Mouse (Mus musculus): ENCODE data around the gene Dedd2. TPM values are rescaled to one million over a fixed set of nuclear protein-coding genes. Genes with fewer than 3 reads are reported as not detected.

Gene Dedd2
- total and polyA plus RNA-seq, 3 experiments, result 10.6 to 13.9 (median 11.7) TPM

GRCm38 (mm10) chr7:25179606-25180161 lies 40.7 kb downstream of the Dedd2 start, which contains the start of gene Pou2f2 (continued):
- TF ChIP-seq NRF1 (IDR thresholded peaks at IDR 0.05; ENCODE audit: low read depth, low read length), result peak; percentile 60

- Histone ChIP-seq H3K4me2 (ENCODE audit: insufficient read depth, low read depth, poor library complexity, severe bottlenecking) (peak overlapping the region; percentile 88), H3K36me3 (replicated peaks in 1 of 2; ENCODE audit: control insufficient read depth in 1 of 2, insufficient read depth in 1 of 2, low read length in 1 of 2) (no peaks in the 10 kb centered on the region), H3K9ac (ENCODE audit: insufficient read depth, low read depth) (no peak overlapping the region; the same call in 1 of the 2 replicates), H3K79me2 (replicated peaks; ENCODE audit: control insufficient read depth, extremely low read depth, insufficient read depth, poor library complexity, severe bottlenecking) (no peaks in the 10 kb centered on the region), H3K27ac (ENCODE audit: insufficient read depth, low read depth) (no peak overlapping the region), H3K4me1 (ENCODE audit: control insufficient read depth in 1 of 2, insufficient read depth in 2 of 2) (peaks cover 3 to 31% of the 10 kb centered on the region in 2 experiments; a peak in 3 of 4 replicates), H3K4me3 (replicated peaks in 1 of 3; ENCODE audit: low read depth in 2 of 3, low read length in 2 of 3, poor library complexity in 1 of 3) (no peak overlapping the region), H3K9me3 (replicated peaks; ENCODE audit: low read length) (no peaks in the 10 kb centered on the region), H3K27me3 (replicated peaks) (peaks cover 73% of the 10 kb centered on the region)
- dilution Hi-C loops (cut with MboI; ENCODE audit: extremely low pct_ligation_motif_present, extremely low pct_unique_long_range_greater_than_20kb, low sequenced_read_pairs) (no loop called here), in situ Hi-C loops (cut with MboI; ENCODE audit: low pct_ligation_motif_present, low pct_unique_long_range_greater_than_20kb, low sequenced_read_pairs) (no loop called here)
- no peak for DNase-seq (ENCODE audit: extremely low read depth)
- TF ChIP-seq NRF1 (IDR thresholded peaks at IDR 0.05; ENCODE audit: low read depth, low read length), result no peak
- TF ChIP-seq ZC3H11A (IDR thresholded peaks at IDR 0.05; ENCODE audit: low read depth, low read length), result no peak
- TF ChIP-seq HCFC1 (IDR thresholded peaks at IDR 0.05; ENCODE audit: low read depth, low read length), result no peak
- no peak; the same call in 1 of the 2 replicates for TF ChIP-seq UBTF (IDR thresholded peaks at IDR 0.05; ENCODE audit: low read depth, low read length)
- TF ChIP-seq CTCF (conservative IDR thresholded peaks at IDR 0.05 in 1 of 2, IDR thresholded peaks at IDR 0.05 in 1 of 2; ENCODE audit: low read depth in 2 of 2, low read length in 2 of 2), result no peak
- no peak for TF ChIP-seq ELF1 (IDR thresholded peaks at IDR 0.05; ENCODE audit: low read depth, low read length)
- no peak for TF ChIP-seq ETS1 (conservative IDR thresholded peaks at IDR 0.05; ENCODE audit: low read depth, low read length)
- TF ChIP-seq BHLHE40 (IDR thresholded peaks at IDR 0.05; ENCODE audit: low read depth, low read length), result no peak
- no peak for TF ChIP-seq E2F4 (IDR thresholded peaks at IDR 0.05; ENCODE audit: insufficient replicate concordance, low read depth, low read length)
These were observed 41.4 kb downstream of the Dedd2 start for GRCm38 (mm10) chr7:25178787-25179605.

- H3K4me2 ChIP-seq (ENCODE audit: insufficient read depth, low read depth, poor library complexity, severe bottlenecking), result peak overlapping the region; percentile 13; the same call in 1 of the 2 replicates
- TF ChIP-seq HCFC1 (IDR thresholded peaks at IDR 0.05; ENCODE audit: low read depth, low read length) (no peak), NELFE (IDR thresholded peaks at IDR 0.05; ENCODE audit: low read depth, low read length) (no peak), NRF1 (IDR thresholded peaks at IDR 0.05; ENCODE audit: low read depth, low read length) (no peak), CTCF (conservative IDR thresholded peaks at IDR 0.05 in 1 of 2, IDR thresholded peaks at IDR 0.05 in 1 of 2; ENCODE audit: low read depth in 2 of 2, low read length in 2 of 2) (no peak), ELF1 (IDR thresholded peaks at IDR 0.05; ENCODE audit: low read depth, low read length) (no peak), IRF4 (IDR thresholded peaks at IDR 0.05; ENCODE audit: low read depth, low read length) (no peak), MAX (IDR thresholded peaks at IDR 0.05; ENCODE audit: low read length) (no peak), JUN (IDR thresholded peaks at IDR 0.05; ENCODE audit: insufficient read depth, low read depth, low read length) (no peak)
- dilution Hi-C loops (cut with MboI; ENCODE audit: extremely low pct_ligation_motif_present, extremely low pct_unique_long_range_greater_than_20kb, low sequenced_read_pairs) (no loop called here), in situ Hi-C loops (cut with MboI; ENCODE audit: low pct_ligation_motif_present, low pct_unique_long_range_greater_than_20kb, low sequenced_read_pairs) (no loop called here)
- H3K9ac ChIP-seq (ENCODE audit: insufficient read depth, low read depth), result no peak overlapping the region
- H3K9me3 ChIP-seq (replicated peaks; ENCODE audit: low read length), result no peaks in the 10 kb centered on the region
- peaks cover 79% of the 10 kb centered on the region for H3K27me3 ChIP-seq (replicated peaks)
- no peaks in the 10 kb centered on the region for H3K36me3 ChIP-seq (replicated peaks in 1 of 2; ENCODE audit: control insufficient read depth in 1 of 2, insufficient read depth in 1 of 2, low read length in 1 of 2)
- no peak overlapping the region for H3K4me3 ChIP-seq (replicated peaks in 1 of 3; ENCODE audit: low read depth in 2 of 3, low read length in 2 of 3, poor library complexity in 1 of 3)
- no peaks in the 10 kb centered on the region for H3K79me2 ChIP-seq (replicated peaks; ENCODE audit: control insufficient read depth, extremely low read depth, insufficient read depth, poor library complexity, severe bottlenecking)
- H3K4me1 ChIP-seq (ENCODE audit: control insufficient read depth in 1 of 2, insufficient read depth in 2 of 2), result peaks cover 3 to 31% of the 10 kb centered on the region in 2 experiments; a peak in 3 of 4 replicates
- no peak overlapping the region for H3K27ac ChIP-seq (ENCODE audit: insufficient read depth, low read depth)
- no peak for DNase-seq (ENCODE audit: extremely low read depth)
These were observed 42.1 kb downstream of the Dedd2 start for GRCm38 (mm10) chr7:25178317-25178716.
